Mouse (Mus musculus): ENCODE results near the gene Zfp667. TPM values are rescaled to one million over a fixed set of nuclear protein-coding genes. Genes with fewer than 3 reads are reported as not detected.
"Not testable (repeated sequence)": the region's sequence is repeated elsewhere in the genome, so short reads cannot be mapped to it uniquely, and the experiment has no call there.

The Zfp667 gene
- total RNA-seq, 2 experiments from 2014 or later = 10.4 to 11.1 TPM

GRCm38 (mm10) chr7:6286921-6287531 lies 647 bp downstream of the Zfp667 start:
- intact Hi-C loops (cut with DNase I) = loop anchor here (5.0 to 10.0 kb wide), 2 partner anchors 45 to 162 kb away; partner anchors contain the start of gene Zfp583
- peak; percentile 23 to 29 for DNase-seq (ENCODE audit: low spot score in 2 of 2)

DNA sequence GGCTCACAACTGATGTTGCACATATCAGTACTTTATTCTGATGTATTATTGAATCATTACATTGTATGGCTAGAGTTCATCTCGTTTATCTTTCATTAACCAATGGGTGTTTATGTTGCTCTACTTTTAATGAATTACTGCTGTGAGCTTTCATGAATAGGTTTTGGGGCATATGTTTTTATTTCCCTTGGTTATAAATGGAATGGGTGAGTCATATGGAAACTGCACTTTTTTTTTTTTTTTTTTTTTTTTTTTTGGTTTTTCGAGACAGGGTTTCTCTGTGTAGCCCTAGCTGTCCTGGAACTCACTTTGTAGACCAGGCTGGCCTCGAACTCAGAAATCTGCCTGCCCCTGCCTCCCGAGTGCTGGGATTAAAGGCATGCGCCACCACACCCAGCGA lies 4.7 kb downstream of the Zfp667 start:
- DNase-seq (ENCODE audit: low spot score in 2 of 2); intact Hi-C loops (cut with DNase I): not testable (repeated sequence)

GRCm38 (mm10) chr7:6300796-6301195 lies 14.4 kb downstream of the Zfp667 start:
- intact Hi-C loops (cut with DNase I); DNase-seq (ENCODE audit: low spot score in 2 of 2): not testable (repeated sequence)

GRCm38 (mm10) chr7:6330458-6331232 lies 44.3 kb downstream of the Zfp667 start:
- peak in 1 of 2 experiments; percentile 9 for DNase-seq (ENCODE audit: low spot score in 2 of 2)
- intact Hi-C loops (cut with DNase I) = loop anchor here (5.0 kb wide), 1 partner anchor 43 kb away; the partner anchor contains the start of gene Zfp667

DNA sequence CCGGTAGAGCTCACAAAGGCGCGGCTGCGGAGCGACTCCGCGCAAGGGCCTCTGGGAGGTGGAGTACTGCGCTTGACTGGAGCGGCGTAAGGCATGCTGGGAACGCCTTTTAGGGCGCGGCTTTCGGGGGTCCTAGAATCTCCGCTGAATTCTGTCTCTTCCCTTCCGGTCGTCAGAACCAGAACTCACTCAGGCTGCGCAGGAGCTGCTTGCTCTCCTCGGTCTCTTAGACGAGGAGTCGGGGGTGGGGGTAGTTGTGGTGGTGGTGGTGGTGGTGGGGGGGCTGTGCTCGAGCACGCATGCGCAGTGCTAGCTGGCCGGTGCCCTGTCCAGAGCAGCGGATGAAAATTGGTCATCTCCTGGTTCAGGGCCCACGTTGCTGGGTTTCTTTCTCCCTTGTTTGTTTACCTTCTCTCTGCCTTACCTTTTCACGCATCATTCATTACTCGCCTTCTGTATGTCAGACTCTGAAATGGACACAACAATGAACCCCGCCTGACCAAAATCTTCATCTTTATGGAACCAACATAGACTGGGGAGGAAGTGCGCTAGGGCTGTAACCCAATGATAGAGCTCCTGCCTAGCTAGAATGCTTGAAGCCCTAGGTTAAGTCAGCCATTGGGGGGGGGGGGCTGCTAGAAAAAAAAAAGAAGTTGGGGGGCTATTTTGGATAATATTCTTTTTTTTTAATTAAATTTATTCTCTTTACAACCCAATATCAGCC lies 45.0 kb downstream of the Zfp667 start, which contains the start of gene Zfp583:
Gene Zfp583 (minus strand): TSS at position 53 of the 724 bp plus-strand sequence.
- intact Hi-C loops (cut with DNase I) = loop anchor here (5.0 kb wide), 1 partner anchor 44 kb away; the partner anchor contains the start of gene Zfp667

DNA sequence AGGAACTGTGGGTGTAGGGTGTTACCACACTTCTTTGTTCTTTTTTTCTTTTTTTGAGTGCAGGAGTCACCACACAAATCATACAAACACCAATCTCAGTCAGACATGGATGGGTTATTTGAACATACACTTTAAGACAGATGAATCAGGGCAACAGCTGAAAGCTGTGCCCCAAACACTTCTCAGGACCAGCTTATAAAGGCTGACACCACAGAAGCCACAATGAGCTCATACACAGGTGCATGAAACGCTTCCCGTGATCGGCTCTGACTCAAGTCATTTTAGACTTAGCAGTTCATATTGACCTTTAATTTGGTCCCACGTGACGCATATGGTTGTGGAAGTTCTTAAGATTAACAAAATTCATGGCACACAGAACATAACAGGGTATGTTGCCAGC lies 53.5 kb downstream of the Zfp667 start:
- DNase-seq (ENCODE audit: low spot score in 2 of 2) = no peak
- intact Hi-C loops (cut with DNase I) = no loop called here

More for the DNA sequence above, 45.0 kb downstream of the Zfp667 start, which contains the start of gene Zfp583:
- DNase-seq (ENCODE audit: low spot score in 2 of 2) = peak; percentile 89 to 90

DNA sequence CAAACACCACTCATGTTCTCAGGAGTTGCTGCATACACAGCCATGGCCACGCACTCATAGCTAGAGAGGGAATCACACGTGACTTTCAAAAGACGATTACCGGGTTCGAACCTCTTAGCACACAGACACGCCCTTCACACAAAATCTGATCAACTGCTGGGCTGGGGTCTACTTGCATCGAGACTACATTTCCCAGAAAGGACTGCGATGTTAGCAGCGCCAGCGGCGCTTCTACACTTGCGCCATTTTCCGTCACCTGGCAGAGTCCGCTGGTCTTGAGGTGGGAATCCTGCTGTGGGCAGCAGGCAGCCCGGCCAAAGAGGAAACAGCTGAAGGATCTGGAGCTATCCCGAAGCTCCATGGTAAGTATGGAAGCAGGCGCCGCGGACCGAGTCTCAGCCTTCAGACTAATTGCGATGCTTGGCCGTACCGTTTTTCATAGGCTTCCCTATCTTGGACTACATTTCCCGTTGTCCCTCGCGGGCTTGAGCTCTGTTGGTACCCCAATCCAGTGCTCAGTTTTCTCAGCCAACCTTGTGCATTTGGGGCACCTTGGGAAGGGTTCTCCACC lies 57.2 kb downstream of the Zfp667 start, which contains the start of gene Gm3854:
Gene Gm3854 (plus strand): TSS at position 259 of the 571 bp plus-strand sequence.
- DNase-seq (ENCODE audit: low spot score in 2 of 2) = peak; percentile 84 to 89
- intact Hi-C loops (cut with DNase I) = no loop called here

GRCm38 (mm10) chr7:6344124-6344523 lies 57.7 kb downstream of the Zfp667 start:
- DNase-seq (ENCODE audit: low spot score in 2 of 2) = no peak
- intact Hi-C loops (cut with DNase I) = no loop called here

Other genes starting within 250 kb of the Zfp667 start
- not detected for gene Nlrp4c, start 241.4 kb upstream of the Zfp667 start, total RNA-seq (2021)
- 10 to 100 TPM; 26.1 to 29.0 TPM for gene Zfp787, start 130.6 kb upstream of the Zfp667 start, total RNA-seq (2021)
- 10 to 100 TPM; 59.9 to 62.9 TPM for gene Zfp444, start 114.4 kb upstream of the Zfp667 start, total RNA-seq (2021)
- gene Galp, start 89.5 kb upstream of the Zfp667 start, total RNA-seq (2021) = not detected
- not detected for gene Zscan5b, start 64.3 kb upstream of the Zfp667 start, total RNA-seq (2021)
- gene Epp13, start 33.9 kb upstream of the Zfp667 start, total RNA-seq (2021) = not detected
- 10 to 100 TPM in 1 of 2 experiments, 1 to 10 TPM in 1; 9.0 to 11.2 TPM for gene Zfp583, start 44.7 kb downstream of the Zfp667 start, total RNA-seq (2021)
- 1 to 10 TPM; 5.4 to 7.8 TPM for gene Gm3854, start 57.2 kb downstream of the Zfp667 start, total RNA-seq (2021)
- gene Zfp78, start 76.7 kb downstream of the Zfp667 start, total RNA-seq (2021) = 1 to 10 TPM; 4.4 to 4.6 TPM
- 1 to 10 TPM; 4.3 to 8.2 TPM for gene Zfp28, start 96.7 kb downstream of the Zfp667 start, total RNA-seq (2021)
- gene Smim17, start 112.1 kb downstream of the Zfp667 start, total RNA-seq (2021) = 10 to 100 TPM; 13.5 to 14.7 TPM
- gene Gm20715, start 123.7 kb downstream of the Zfp667 start, total RNA-seq (2021) = under 1 TPM; 0.12 to 0.18 TPM
- gene Olfr1344, start 152.1 kb downstream of the Zfp667 start, total RNA-seq (2021) = 1 to 10 TPM; 1.0 to 1.2 TPM
- under 1 TPM; 0.05 to 0.14 TPM for gene Olfr1336, start 169.6 kb downstream of the Zfp667 start, total RNA-seq (2021)
- gene Olfr1346, start 180.5 kb downstream of the Zfp667 start, total RNA-seq (2021) = not detected
- gene Olfr5, start 200.4 kb downstream of the Zfp667 start, total RNA-seq (2021) = not detected
- not detected for gene Olfr1347, start 213.2 kb downstream of the Zfp667 start, total RNA-seq (2021)
- gene Olfr1348, start 222.2 kb downstream of the Zfp667 start, total RNA-seq (2021) = not detected
- not detected for gene Olfr1349, start 236.4 kb downstream of the Zfp667 start, total RNA-seq (2021)